Mouse (Mus musculus) central nervous system, embryonic 14 days (tissue): ENCODE data around the gene Fam83d. TPM values are rescaled to one million over a fixed set of nuclear protein-coding genes. Genes with fewer than 3 reads are reported as not detected.

Experiments
- polyA plus RNA-seq: library from polyadenylated mRNA; depleted of rRNA; stranded (reverse); fragments of >200 nt; gene quantifications from 2 replicates; pipeline ENCODE4 v1.2.3, GENCODE M21; 2012; rRNA removed

Fam83d gene
- polyA plus RNA-seq: 17.4 and 21.9 TPM in 2 replicates

DNA sequence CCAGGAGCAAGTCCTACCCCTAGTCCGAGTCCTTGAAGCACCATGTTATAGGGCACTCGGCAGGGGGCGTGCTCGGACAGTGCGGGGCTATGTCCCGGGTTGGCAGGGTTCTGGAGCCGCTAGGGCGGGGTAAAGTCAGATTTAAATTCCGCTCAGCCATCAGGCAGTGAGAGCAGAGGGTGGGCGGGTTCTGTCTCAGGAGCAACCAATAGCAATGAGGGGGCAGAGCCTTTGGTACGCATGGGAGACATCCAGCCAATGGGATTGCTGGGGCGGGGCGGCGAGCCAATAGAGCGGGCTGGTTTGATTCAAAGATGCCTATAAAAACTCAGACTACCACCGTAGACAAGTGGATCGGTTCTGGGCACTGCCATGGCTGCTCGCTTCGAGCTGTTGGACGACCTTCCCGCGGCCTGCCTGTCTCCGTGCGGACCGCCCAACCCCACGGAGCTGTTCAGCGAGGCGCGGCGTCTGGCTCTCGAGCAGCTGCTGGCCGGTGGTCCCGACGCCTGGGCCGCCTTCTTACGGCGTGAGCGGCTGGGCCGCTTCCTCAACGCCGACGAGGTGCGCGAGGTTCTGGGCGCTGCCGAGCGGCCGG, at the start of gene Fam83d:
TSS of gene Fam83d (plus strand) at position 352 of the 598 bp plus-strand sequence.

DNA sequence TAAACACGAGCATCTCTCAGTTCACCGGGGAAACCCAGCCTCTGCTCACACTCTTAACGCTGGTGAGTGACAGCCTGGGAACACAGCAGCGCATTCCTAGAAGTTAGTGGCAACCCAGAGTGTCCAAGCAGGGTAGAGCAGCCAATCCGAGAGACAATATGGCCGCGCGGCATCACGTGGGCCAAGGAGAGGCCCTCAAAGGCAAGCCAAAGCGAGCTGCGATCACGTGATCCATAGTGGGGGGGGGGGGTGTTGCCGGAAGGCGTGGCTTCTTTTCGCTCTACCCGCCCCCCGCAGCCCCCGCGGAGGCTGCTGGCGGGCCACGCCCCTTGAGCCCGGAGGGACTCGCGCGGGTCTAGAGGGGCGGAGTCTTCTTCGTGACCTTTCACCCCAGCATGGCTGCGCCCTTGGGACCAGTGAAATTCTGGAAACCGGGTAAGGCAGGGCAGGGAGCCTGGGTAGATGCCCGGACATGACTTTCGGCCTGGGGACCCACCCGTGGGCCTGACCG, 26.7 kb downstream of the Fam83d start, which contains the start of gene Dhx35:
TSS of gene Dhx35 (plus strand) at position 314 of the 511 bp plus-strand sequence.

Other genes with a start within 250 kb of the Fam83d start
- gene Slc32a1, start 157.3 kb upstream of the Fam83d start, polyA plus RNA-seq: 59.7 and 61.4 TPM in 2 replicates
- 13.1 and 15.0 TPM in 2 replicates for gene Actr5, start 143.2 kb upstream of the Fam83d start, polyA plus RNA-seq
- gene Ppp1r16b, start 102.7 kb upstream of the Fam83d start, polyA plus RNA-seq: 3.3 and 3.8 TPM in 2 replicates
- gene Dhx35, start 26.7 kb downstream of the Fam83d start, polyA plus RNA-seq: 27.0 and 27.9 TPM in 2 replicates